Mouse (Mus musculus) kidney, postnatal 4 days (tissue): ENCODE results near the gene Pik3cb.

Source experiments
- DNase-seq, 2 experiments: peaks; one replicate each; pipeline ENCODE4 v3.0.0; 2021; ENCODE audit warnings: mixed read lengths in 2 of 2

Pik3cb gene

GRCm38 (mm10) chr9:98987131-98987530 lies 153.3 kb downstream of the Pik3cb start:
- no peak for DNase-seq
